Mouse (Mus musculus) forebrain, embryonic 11.5 days (tissue): Measurements from ENCODE around the gene Hectd1. TPM values are rescaled to one million over a fixed set of nuclear protein-coding genes. Genes with fewer than 3 reads are reported as not detected.

Experiments used
- ATAC-seq: fragments of 200-750 bp; cut with Nextera tagmentation; replicated peaks from 2 replicates; pipeline ENCODE4 v1.8.0; 2017; ENCODE audit warnings: moderate TSS enrichment; ENCODE audit not compliant: low FRiP score
- DNase-seq: peaks from one replicate; pipeline ENCODE4 v3.0.0-alpha.2; 2017; ENCODE audit warnings: low spot score
- H3K27ac ChIP-seq: fragments of 300-500 bp; sonication (generic); 2 replicates; pipeline ENCODE4 v1.5.1; 2014; ENCODE audit warnings: low read depth, low read length
- H3K27me3 ChIP-seq: fragments of 300-500 bp; sonication (generic); 2 replicates; pipeline ENCODE4 v1.6.1; 2014; ENCODE audit warnings: mild to moderate bottlenecking, low read length, mixed read lengths; ENCODE audit not compliant: control insufficient read depth, insufficient read depth
- H3K36me3 ChIP-seq: fragments of 300-500 bp; sonication (generic); 2 replicates; pipeline ENCODE4 v1.6.1; 2014; ENCODE audit warnings: mild to moderate bottlenecking, low read length, moderate library complexity, mixed read lengths; ENCODE audit not compliant: control insufficient read depth, insufficient read depth
- H3K4me1 ChIP-seq: fragments of 300-500 bp; sonication (generic); replicated peaks from 2 replicates; pipeline ENCODE4 v1.6.1; 2014; ENCODE audit warnings: low read length, mixed read lengths; ENCODE audit not compliant: control insufficient read depth, insufficient read depth
- H3K4me2 ChIP-seq: fragments of 300-500 bp; sonication (generic); 2 replicates; pipeline ENCODE4 v1.6.1; 2014; ENCODE audit warnings: low read depth, mild to moderate bottlenecking, low read length, moderate library complexity, mixed read lengths; ENCODE audit not compliant: severe bottlenecking
- H3K4me3 ChIP-seq: fragments of 300-500 bp; sonication (generic); 2 replicates; pipeline ENCODE4 v1.5.1; 2014; ENCODE audit warnings: low read depth, low read length
- H3K9ac ChIP-seq: fragments of 300-500 bp; sonication (generic); 2 replicates; pipeline ENCODE4 v1.6.1; 2014; ENCODE audit warnings: low read length
- H3K9me3 ChIP-seq: fragments of 300-500 bp; sonication (generic); 2 replicates; pipeline ENCODE4 v1.6.1; 2016; ENCODE audit warnings: low read length, mixed read lengths; ENCODE audit not compliant: control insufficient read depth
- WGBS: fragments of 180-500 bp; shearing (Covaris S2); extraction: QIAGEN DNeasy Blood & Tissue Kit; methylation state at CpG from one replicate; pipeline ENCODE4 v1.1.7; 2014; 5-methylcytosine and 5-hydroxymethylcytosine counted together
- polyA plus RNA-seq: library from polyadenylated mRNA; unstranded; fragments of >200 nt; fragmentation: Nextera tagmentation; extraction: Ambion mirVana; gene quantifications from 2 replicates; pipeline ENCODE4 v1.2.1, GENCODE M21; 2014

Gene Hectd1
- polyA plus RNA-seq, 1 experiment from 2014 or later: 44.8 TPM

DNA sequence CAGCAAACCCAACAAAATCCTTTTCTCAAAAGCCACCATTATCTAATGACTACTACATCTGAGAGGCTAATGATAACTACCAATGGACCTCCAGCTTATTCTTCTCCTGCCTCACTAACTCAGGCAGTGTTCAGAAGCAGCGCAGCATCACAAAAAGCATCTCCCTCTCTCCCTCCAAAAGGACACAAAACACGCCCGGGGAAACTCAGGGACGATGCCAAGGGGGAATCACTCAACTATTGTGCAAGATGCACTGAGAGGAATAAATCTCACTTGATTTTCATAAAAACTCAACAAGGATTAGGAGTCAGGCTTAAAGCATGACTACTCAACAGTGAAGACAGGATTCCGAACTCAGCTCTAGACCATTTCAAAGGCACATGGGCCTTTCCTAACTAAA is 6.0 kb downstream of the Hectd1 start:
- Histone ChIP-seq H3K9me3 (no peaks in the 10 kb centered on the region), H3K4me3 (no peak overlapping the region), H3K4me2 (no peak overlapping the region), H3K4me1 (no peaks in the 10 kb centered on the region; the same call in 1 of the 2 replicates), H3K27me3 (no peaks in the 10 kb centered on the region), H3K9ac (no peak overlapping the region), H3K27ac (no peak overlapping the region), H3K36me3 (no peaks in the 10 kb centered on the region)
- ATAC-seq (no peak), DNase-seq (no peak)
- 85% methylated on average over 5 of the region's 5 CpGs for WGBS

DNA sequence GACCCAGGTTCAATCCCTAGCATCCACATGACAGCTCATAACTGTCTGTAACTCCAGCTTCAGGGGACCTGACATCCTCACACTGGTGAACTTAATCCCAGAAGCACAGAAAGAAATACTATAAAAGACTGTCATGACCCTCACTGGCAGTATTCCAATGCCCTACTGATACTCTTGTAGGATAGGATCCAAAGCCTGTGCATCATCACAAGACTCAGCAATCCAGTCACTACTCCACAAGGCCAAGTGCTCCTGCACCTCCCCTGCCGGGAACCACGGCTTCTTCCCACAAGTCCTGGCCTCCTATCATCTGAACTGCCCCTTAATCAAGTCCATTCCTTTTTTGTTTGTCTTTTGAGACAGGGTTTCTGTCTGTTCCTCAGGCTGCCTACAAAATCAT is 6.5 kb downstream of the Hectd1 start:
- WGBS: 82% methylated on average over 2 of the region's 2 CpGs

DNA sequence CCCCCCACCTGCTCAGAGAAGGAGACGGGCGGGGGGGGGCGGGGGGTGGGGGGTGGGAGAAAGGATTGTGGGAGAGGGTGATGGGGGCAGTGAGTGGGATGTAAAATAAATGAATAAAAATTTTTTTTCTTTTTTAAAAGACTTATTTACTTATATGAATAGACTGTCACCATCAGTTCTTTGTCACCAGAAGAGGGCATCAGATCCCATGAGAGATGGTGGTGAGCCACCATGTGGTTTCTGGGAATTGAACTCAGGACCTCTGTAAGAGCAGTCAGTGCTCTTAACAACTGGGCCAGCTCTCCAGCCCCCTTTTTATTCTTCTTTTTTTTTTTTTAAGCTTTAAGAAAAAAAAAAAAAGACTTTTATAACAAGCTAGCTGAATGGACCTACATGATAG is 7.1 kb downstream of the Hectd1 start:
- H3K27ac ChIP-seq: no peak overlapping the region
- ATAC-seq (no peak), DNase-seq (no peak)
- H3K27me3 ChIP-seq: no peaks in the 10 kb centered on the region
- no peak overlapping the region for H3K4me3 ChIP-seq
- no peak overlapping the region for H3K9ac ChIP-seq
- no peaks in the 10 kb centered on the region for H3K4me1 ChIP-seq
- no peak overlapping the region for H3K4me2 ChIP-seq
- 63% methylated on average over 3 of the region's 3 CpGs for WGBS
- H3K9me3 ChIP-seq: no peaks in the 10 kb centered on the region
- no peaks in the 10 kb centered on the region for H3K36me3 ChIP-seq

More for the DNA sequence above, 6.5 kb downstream of the Hectd1 start:
- no peak overlapping the region for H3K4me3 ChIP-seq
- ATAC-seq: no peak
- no peak overlapping the region for H3K27ac ChIP-seq
- no peak for DNase-seq
- H3K9me3 ChIP-seq: no peaks in the 10 kb centered on the region
- no peaks in the 10 kb centered on the region for H3K36me3 ChIP-seq
- no peaks in the 10 kb centered on the region for H3K27me3 ChIP-seq
- no peaks in the 10 kb centered on the region; the same call in 1 of the 2 replicates for H3K4me1 ChIP-seq
- no peak overlapping the region for H3K4me2 ChIP-seq
- no peak overlapping the region for H3K9ac ChIP-seq

DNA sequence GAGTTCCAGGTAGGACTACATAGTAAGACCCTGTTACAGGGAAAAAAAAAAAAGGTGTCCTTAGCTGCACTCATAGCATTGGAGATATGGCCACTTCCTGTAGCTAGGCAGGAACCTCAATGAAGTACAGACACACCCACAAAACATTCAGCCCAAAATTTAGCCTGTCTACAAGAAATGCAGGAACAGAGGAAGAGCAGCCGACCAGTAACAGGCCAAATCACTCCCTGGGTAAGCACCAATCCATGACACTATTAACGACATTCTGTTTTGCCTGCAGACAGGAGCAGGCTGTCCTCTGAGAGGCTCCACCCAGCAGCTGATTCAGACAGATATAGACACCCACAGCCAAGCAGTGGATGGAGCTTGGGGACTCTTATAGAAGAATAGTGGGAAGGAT is 8.1 kb downstream of the Hectd1 start:
- Histone ChIP-seq H3K36me3 (no peaks in the 10 kb centered on the region), H3K9ac (no peak overlapping the region), H3K9me3 (no peaks in the 10 kb centered on the region), H3K4me3 (no peak overlapping the region), H3K4me2 (no peak overlapping the region), H3K27me3 (no peaks in the 10 kb centered on the region), H3K4me1 (no peaks in the 10 kb centered on the region), H3K27ac (no peak overlapping the region)
- 82% methylated on average over 2 of the region's 2 CpGs for WGBS
- no peak for ATAC-seq
- DNase-seq: no peak

DNA sequence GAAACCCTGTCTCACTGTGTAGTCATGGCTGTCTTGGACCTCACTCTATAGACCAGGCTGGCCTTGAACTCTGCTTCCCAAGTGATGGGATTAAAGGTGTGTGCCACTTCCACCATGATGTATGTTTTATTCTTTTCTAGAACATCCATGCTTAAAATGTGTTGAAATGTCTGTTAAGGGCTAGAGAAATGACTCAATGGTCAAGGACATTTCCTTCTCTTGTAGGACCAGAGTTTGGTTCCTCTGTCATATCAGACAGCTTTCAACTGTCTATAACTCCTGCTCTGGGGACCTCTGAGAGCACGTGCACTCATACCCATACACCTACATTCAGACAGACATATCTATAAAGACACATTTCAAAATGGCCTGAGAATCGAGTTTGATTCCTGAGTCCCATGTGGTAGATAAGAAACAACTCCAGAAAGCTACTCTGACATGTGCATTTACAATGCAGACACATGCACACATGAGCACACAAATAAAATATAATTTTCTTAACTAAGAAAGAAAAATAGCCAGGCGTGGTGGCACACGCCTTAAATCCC is 9.3 kb downstream of the Hectd1 start:
- no peaks in the 10 kb centered on the region for H3K27me3 ChIP-seq
- ATAC-seq (no peak), DNase-seq (no peak)
- H3K4me2 ChIP-seq: no peak overlapping the region
- H3K27ac ChIP-seq: no peak overlapping the region
- H3K36me3 ChIP-seq: no peaks in the 10 kb centered on the region
- no peak overlapping the region for H3K9ac ChIP-seq
- no peak overlapping the region for H3K4me3 ChIP-seq
- WGBS: 96% methylated on average over 4 of the region's 4 CpGs
- H3K4me1 ChIP-seq: no peaks in the 10 kb centered on the region
- H3K9me3 ChIP-seq: no peaks in the 10 kb centered on the region

DNA sequence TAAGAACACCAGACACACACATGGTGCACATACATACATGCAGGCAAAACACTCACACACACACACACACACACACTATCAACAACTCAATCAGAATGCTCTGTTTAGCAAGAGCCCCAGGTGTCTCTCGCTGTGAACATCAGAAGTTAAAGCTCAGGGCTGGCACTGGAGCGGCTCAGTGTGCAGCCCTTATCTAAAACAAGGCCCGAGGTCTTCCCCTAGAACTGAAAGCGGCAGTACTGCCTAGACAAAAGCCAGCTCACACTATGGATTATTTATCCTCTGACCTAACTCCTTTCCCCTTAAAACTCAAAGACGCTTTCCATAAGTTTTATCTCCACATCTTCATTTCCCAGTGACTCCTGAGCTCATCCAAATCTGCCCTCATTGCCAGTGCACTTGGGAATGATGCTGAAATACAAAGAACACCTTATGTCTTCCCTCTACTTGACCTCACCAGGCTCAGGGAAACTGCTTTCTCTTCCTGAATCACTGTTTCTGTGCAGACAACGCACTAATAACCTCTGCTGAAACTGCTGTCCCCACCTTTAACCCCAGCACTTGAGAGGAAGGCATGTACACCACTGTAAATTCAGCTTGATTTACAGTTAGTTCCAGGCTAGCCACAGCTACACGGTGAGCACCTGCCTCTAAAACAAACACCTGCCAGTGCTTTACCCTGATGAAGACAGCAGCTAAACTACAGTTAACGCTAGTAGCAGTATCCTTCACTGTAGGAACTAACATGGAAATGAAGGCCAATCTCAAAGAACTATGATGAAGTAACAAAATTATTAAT is 11.3 kb downstream of the Hectd1 start:
- no peak overlapping the region for H3K9ac ChIP-seq
- no peaks in the 10 kb centered on the region for H3K36me3 ChIP-seq
- H3K9me3 ChIP-seq: no peaks in the 10 kb centered on the region
- no peaks in the 10 kb centered on the region for H3K27me3 ChIP-seq
- no peaks in the 10 kb centered on the region for H3K4me1 ChIP-seq
- ATAC-seq (no peak), DNase-seq (no peak)
- H3K4me2 ChIP-seq: no peak overlapping the region
- H3K4me3 ChIP-seq: no peak overlapping the region
- 87% methylated on average over 8 of the region's 8 CpGs for WGBS
- no peak overlapping the region for H3K27ac ChIP-seq

DNA sequence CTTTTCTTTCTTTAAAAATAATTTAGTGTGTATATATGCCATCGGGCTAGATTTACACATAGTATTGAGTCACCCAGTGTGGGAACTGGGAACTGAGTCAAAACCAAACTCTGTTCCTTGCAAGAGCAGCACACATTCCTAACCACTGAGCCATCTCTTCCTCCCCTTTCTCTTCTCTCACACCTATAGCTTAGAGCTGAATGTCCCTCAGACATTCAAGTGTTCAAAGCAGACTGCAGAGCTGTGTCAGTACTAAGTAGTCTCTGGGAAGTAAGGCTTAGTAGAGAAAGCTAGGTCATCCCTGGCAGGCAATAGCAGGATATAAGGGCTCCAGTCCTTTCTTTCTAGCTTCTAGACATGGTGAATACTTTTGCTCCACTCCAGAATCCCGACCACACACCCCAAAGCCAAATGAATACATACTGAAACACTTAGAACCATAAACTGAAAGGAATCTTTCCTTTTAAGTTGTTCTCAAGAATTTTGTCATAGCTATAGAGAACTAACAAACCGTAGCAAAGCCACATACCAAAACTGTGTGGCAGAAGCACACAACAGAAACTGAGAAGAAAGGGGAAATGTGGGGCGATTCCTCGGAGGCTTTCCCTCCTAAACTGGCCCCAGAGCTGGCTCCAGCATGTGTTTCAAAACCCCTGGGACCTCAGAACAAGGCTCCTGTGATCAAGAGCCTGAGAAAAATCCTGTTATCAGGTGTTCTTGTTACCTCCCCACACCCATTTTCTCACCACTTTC is 17.8 kb downstream of the Hectd1 start:
- H3K9ac ChIP-seq: no peak overlapping the region
- H3K4me1 ChIP-seq: no peaks in the 10 kb centered on the region
- ATAC-seq (no peak), DNase-seq (no peak)
- H3K4me2 ChIP-seq: no peak overlapping the region
- no peak overlapping the region for H3K4me3 ChIP-seq
- H3K36me3 ChIP-seq: no peaks in the 10 kb centered on the region
- 79% methylated on average over 5 of the region's 5 CpGs for WGBS
- no peaks in the 10 kb centered on the region for H3K27me3 ChIP-seq
- no peak overlapping the region for H3K27ac ChIP-seq
- no peaks in the 10 kb centered on the region for H3K9me3 ChIP-seq

DNA sequence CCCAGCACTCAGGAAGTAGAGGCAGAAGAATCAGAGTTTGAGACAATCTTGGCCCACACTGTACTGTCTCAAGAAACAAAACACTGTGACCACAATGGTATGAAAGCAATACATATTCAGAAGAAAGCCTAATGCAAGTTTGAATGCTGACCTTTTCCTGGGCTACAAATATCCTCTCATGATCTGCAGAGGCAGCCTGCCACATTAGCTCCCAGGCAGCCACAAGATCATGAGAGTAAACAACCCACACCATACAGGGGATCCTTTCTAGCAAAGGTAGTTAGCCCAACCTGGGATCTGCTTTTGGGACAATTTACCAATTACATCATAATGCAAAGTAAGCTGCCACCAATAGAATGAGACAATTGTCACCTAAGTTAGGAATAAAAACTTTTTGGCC is 18.8 kb downstream of the Hectd1 start:
- Histone ChIP-seq H3K9me3 (no peaks in the 10 kb centered on the region), H3K27me3 (no peaks in the 10 kb centered on the region), H3K27ac (no peak overlapping the region), H3K4me3 (no peak overlapping the region), H3K9ac (no peak overlapping the region), H3K4me1 (no peaks in the 10 kb centered on the region), H3K4me2 (no peak overlapping the region), H3K36me3 (no peaks in the 10 kb centered on the region)
- DNase-seq (no peak), ATAC-seq (no peak)
